Mouse (Mus musculus): ENCODE measurements around the gene Fbxw9. TPM values are rescaled to one million over a fixed set of nuclear protein-coding genes. Genes with fewer than 3 reads are reported as not detected.

Gene Fbxw9
- total and polyA plus RNA-seq, 3 experiments = 7.3 to 21.9 (median 11.7) TPM

DNA sequence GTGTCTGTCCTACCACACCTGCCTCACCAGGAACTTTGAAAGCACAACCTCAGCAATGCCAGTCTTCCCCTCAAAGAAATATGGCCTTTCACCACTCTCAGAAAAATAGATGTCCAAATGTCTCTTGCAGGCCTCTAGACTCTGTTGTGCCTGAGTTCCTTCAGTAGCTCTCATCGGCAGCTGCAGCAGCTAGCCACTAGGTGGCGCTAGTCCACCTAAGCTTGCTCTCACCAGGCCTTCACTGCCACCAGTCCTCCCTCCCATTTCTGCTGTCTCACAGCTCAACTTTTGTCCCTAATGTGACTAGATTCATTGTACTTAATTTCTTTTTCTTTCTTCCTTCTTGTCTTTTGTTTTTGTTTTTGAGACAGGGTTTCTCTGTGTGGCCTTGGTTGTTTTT, 17.1 kb downstream of the Fbxw9 start (continued):
- TF ChIP-seq MAZ (IDR thresholded peaks at IDR 0.05; ENCODE audit: low read depth, low read length) (no peak), TBP (conservative IDR thresholded peaks at IDR 0.05; ENCODE audit: low read depth, low read length) (no peak), POLR2A (IDR thresholded peaks at IDR 0.05; ENCODE audit: low read depth, low read length) (no peak), NELFE (IDR thresholded peaks at IDR 0.05; ENCODE audit: low read depth, low read length) (peak; percentile 68), GABPA (IDR thresholded peaks at IDR 0.05; ENCODE audit: insufficient replicate concordance, low read depth, low read length) (no peak), ZMIZ1 (IDR thresholded peaks at IDR 0.05; ENCODE audit: low read depth, low read length) (no peak), BHLHE40 (IDR thresholded peaks at IDR 0.05; ENCODE audit: low read depth, low read length) (0 out of 2 replicates have a peak, but pooled peaks have one; percentile 18), ELF1 (IDR thresholded peaks at IDR 0.05; ENCODE audit: low read depth, low read length) (0 out of 2 replicates have a peak, but pooled peaks have one; percentile 13), MXI1 (IDR thresholded peaks at IDR 0.05; ENCODE audit: low read depth, low read length) (no peak), SIN3A (IDR thresholded peaks at IDR 0.05; ENCODE audit: low read length) (no peak), JUND (conservative IDR thresholded peaks at IDR 0.05; ENCODE audit: low read depth, low read length) (no peak)

- peak overlapping the region; percentile 85 for H3K9ac ChIP-seq (ENCODE audit: insufficient read depth, low read depth)
- in situ Hi-C loops (cut with MboI; ENCODE audit: low pct_ligation_motif_present, low pct_unique_long_range_greater_than_20kb, low sequenced_read_pairs) = no loop called here
- peak overlapping the region; percentile 40 for H3K4me2 ChIP-seq (ENCODE audit: insufficient read depth, low read depth, poor library complexity, severe bottlenecking)
- no peak for TF ChIP-seq EP300 (IDR thresholded peaks at IDR 0.05; ENCODE audit: low read length)
- 0 out of 2 replicates have a peak, but pooled peaks have one; percentile 25 for TF ChIP-seq POLR2A (IDR thresholded peaks at IDR 0.05; ENCODE audit: low read depth, low read length)
- TF ChIP-seq ZMIZ1 (IDR thresholded peaks at IDR 0.05; ENCODE audit: low read depth, low read length) = no peak
- peak; percentile 59; the same call in 1 of the 2 replicates for TF ChIP-seq POLR2AphosphoS2 (IDR thresholded peaks at IDR 0.05; ENCODE audit: low read depth, low read length)
- TF ChIP-seq MAFK (IDR thresholded peaks at IDR 0.05; ENCODE audit: insufficient replicate concordance, low read length) = no peak
- no peak for TF ChIP-seq JUN (IDR thresholded peaks at IDR 0.05; ENCODE audit: insufficient read depth, low read depth, low read length)
- TF ChIP-seq TCF12 (IDR thresholded peaks at IDR 0.05; ENCODE audit: low read depth, low read length) = no peak
- no peak for TF ChIP-seq IRF4 (IDR thresholded peaks at IDR 0.05; ENCODE audit: low read depth, low read length)
- no peak for TF ChIP-seq BHLHE40 (IDR thresholded peaks at IDR 0.05; ENCODE audit: low read depth, low read length)
- H3K4me1 ChIP-seq (ENCODE audit: control insufficient read depth in 1 of 2, insufficient read depth in 2 of 2) = peaks cover 7 to 41% of the 10 kb centered on the region in 2 experiments; a peak in 3 of 4 replicates
- H3K27ac ChIP-seq (ENCODE audit: insufficient read depth, low read depth) = no peak overlapping the region
- H3K4me3 ChIP-seq (replicated peaks in 1 of 3; ENCODE audit: low read depth in 2 of 3, low read length in 2 of 3, poor library complexity in 1 of 3) = peak overlapping the region; percentile 86 to 96 (median 94)
- peaks cover 16% of the 10 kb centered on the region for H3K79me2 ChIP-seq (replicated peaks; ENCODE audit: control insufficient read depth, extremely low read depth, insufficient read depth, poor library complexity, severe bottlenecking)
- peaks cover 27 to 46% of the 10 kb centered on the region in 2 experiments for H3K36me3 ChIP-seq (replicated peaks in 1 of 2; ENCODE audit: control insufficient read depth in 1 of 2, insufficient read depth in 1 of 2, low read length in 1 of 2)
- no peaks in the 10 kb centered on the region for H3K27me3 ChIP-seq (replicated peaks)
- no peaks in the 10 kb centered on the region for H3K9me3 ChIP-seq (replicated peaks; ENCODE audit: low read length)
- DNase-seq (ENCODE audit: extremely low read depth) = no peak
- dilution Hi-C loops (cut with MboI; ENCODE audit: extremely low pct_ligation_motif_present, extremely low pct_unique_long_range_greater_than_20kb, low sequenced_read_pairs) = no loop called here
Measured at GRCm38 (mm10) chr8:85080214-85080531, 20.3 kb downstream of the Fbxw9 start.

- Histone ChIP-seq H3K27ac (ENCODE audit: insufficient read depth, low read depth) (peak within 1 kb of the TSS; percentile 53), H3K4me1 (ENCODE audit: control insufficient read depth in 1 of 2, insufficient read depth in 2 of 2) (peaks cover 7 to 42% of the 10 kb centered on the region in 2 experiments; a peak in 3 of 4 replicates)
- TF ChIP-seq USF1 (IDR thresholded peaks at IDR 0.05; ENCODE audit: low read depth, low read length) (no peak), USF2 (conservative IDR thresholded peaks at IDR 0.05; ENCODE audit: low read depth, low read length) (no peak), IRF4 (IDR thresholded peaks at IDR 0.05; ENCODE audit: low read depth, low read length) (no peak), MAX (IDR thresholded peaks at IDR 0.05; ENCODE audit: low read length) (peak; percentile 65; the same call in 1 of the 2 replicates), ZNF384 (IDR thresholded peaks at IDR 0.05; ENCODE audit: low read depth, low read length) (no peak), MXI1 (IDR thresholded peaks at IDR 0.05; ENCODE audit: low read depth, low read length) (peak; percentile 93), SIN3A (IDR thresholded peaks at IDR 0.05; ENCODE audit: low read length) (peak; percentile 88), GABPA (IDR thresholded peaks at IDR 0.05; ENCODE audit: insufficient replicate concordance, low read depth, low read length) (no peak), UBTF (IDR thresholded peaks at IDR 0.05; ENCODE audit: low read depth, low read length) (no peak), RAD21 (IDR thresholded peaks at IDR 0.05; ENCODE audit: low read depth, low read length) (no peak), ZC3H11A (IDR thresholded peaks at IDR 0.05; ENCODE audit: low read depth, low read length) (no peak), CTCF (conservative IDR thresholded peaks at IDR 0.05 in 1 of 2, IDR thresholded peaks at IDR 0.05 in 1 of 2; ENCODE audit: low read depth in 2 of 2, low read length in 2 of 2) (no peak), ETS1 (conservative IDR thresholded peaks at IDR 0.05; ENCODE audit: low read depth, low read length) (no peak), POLR2AphosphoS2 (IDR thresholded peaks at IDR 0.05; ENCODE audit: low read depth, low read length) (no peak; the same call in 1 of the 2 replicates), MYC (IDR thresholded peaks at IDR 0.05; ENCODE audit: low read depth, low read length) (peak; percentile 74), PAX5 (IDR thresholded peaks at IDR 0.05; ENCODE audit: low read length) (no peak), MAZ (IDR thresholded peaks at IDR 0.05; ENCODE audit: low read depth, low read length) (no peak)
Measured at GRCm38 (mm10) chr8:85080532-85081215, 20.8 kb downstream of the Fbxw9 start, which contains the start of gene Wdr83os. Gene Wdr83os (plus strand): TSS chr8:85080740.

More at GRCm38 (mm10) chr8:85080532-85081215, 20.8 kb downstream of the Fbxw9 start, which contains the start of gene Wdr83os:
- dilution Hi-C loops (cut with MboI; ENCODE audit: extremely low pct_ligation_motif_present, extremely low pct_unique_long_range_greater_than_20kb, low sequenced_read_pairs) = no loop called here
- H3K79me2 ChIP-seq (replicated peaks; ENCODE audit: control insufficient read depth, extremely low read depth, insufficient read depth, poor library complexity, severe bottlenecking) = peaks cover 16% of the 10 kb centered on the region
- peak within 1 kb of the TSS; percentile 85 for H3K9ac ChIP-seq (ENCODE audit: insufficient read depth, low read depth)
- peak within 1 kb of the TSS; percentile 89 for H3K4me2 ChIP-seq (ENCODE audit: insufficient read depth, low read depth, poor library complexity, severe bottlenecking)
- H3K9me3 ChIP-seq (replicated peaks; ENCODE audit: low read length) = no peaks in the 10 kb centered on the region
- peaks cover 27 to 46% of the 10 kb centered on the region in 2 experiments for H3K36me3 ChIP-seq (replicated peaks in 1 of 2; ENCODE audit: control insufficient read depth in 1 of 2, insufficient read depth in 1 of 2, low read length in 1 of 2)
- in situ Hi-C loops (cut with MboI; ENCODE audit: low pct_ligation_motif_present, low pct_unique_long_range_greater_than_20kb, low sequenced_read_pairs) = no loop called here
- no peaks in the 10 kb centered on the region for H3K27me3 ChIP-seq (replicated peaks)
- H3K4me3 ChIP-seq (replicated peaks in 1 of 3; ENCODE audit: low read depth in 2 of 3, low read length in 2 of 3, poor library complexity in 1 of 3) = peak within 1 kb of the TSS; percentile 86 to 96 (median 94)
- peak; percentile 69 for DNase-seq (ENCODE audit: extremely low read depth)

All from CH12.LX (cell line).